Mouse (Mus musculus) intestine, postnatal 0 days (tissue): ENCODE data around the gene Arl6. TPM values are rescaled to one million over a fixed set of nuclear protein-coding genes. Genes with fewer than 3 reads are reported as not detected.

ENCODE experiments used
- ATAC-seq: fragments of 200-750 bp; cut with Nextera tagmentation; 2 replicates; pipeline ENCODE4 v1.8.0; 2017; ENCODE audit warnings: mild to moderate bottlenecking, moderate TSS enrichment, moderate library complexity
- H3K27ac ChIP-seq: fragments of 300-500 bp; sonication (generic); 2 replicates; pipeline ENCODE4 v1.5.1; 2014; ENCODE audit warnings: mild to moderate bottlenecking, low read depth, low read length, moderate library complexity
- H3K27me3 ChIP-seq: fragments of 300-500 bp; sonication (generic); replicated peaks from 2 replicates; pipeline ENCODE4 v1.6.1; 2014; ENCODE audit warnings: low read length, mixed read lengths; ENCODE audit not compliant: control insufficient read depth, insufficient read depth
- H3K36me3 ChIP-seq: fragments of 300-500 bp; sonication (generic); 2 replicates; pipeline ENCODE4 v1.6.1; 2014; ENCODE audit warnings: mild to moderate bottlenecking, moderate library complexity; ENCODE audit not compliant: control insufficient read depth, insufficient read depth
- H3K4me1 ChIP-seq: fragments of 300-500 bp; sonication (generic); replicated peaks from 2 replicates; pipeline ENCODE4 v1.6.1; 2014; ENCODE audit warnings: antibody characterized with exemption, low read length, mixed read lengths; ENCODE audit not compliant: control insufficient read depth, insufficient read depth
- H3K4me2 ChIP-seq: fragments of 300-500 bp; sonication (generic); replicated peaks from 2 replicates; pipeline ENCODE4 v1.6.1; 2014; ENCODE audit warnings: low read depth, mild to moderate bottlenecking, moderate library complexity
- H3K4me3 ChIP-seq: fragments of 300-500 bp; sonication (generic); 2 replicates; pipeline ENCODE4 v1.5.1; 2014; ENCODE audit warnings: low read depth, low read length
- H3K9ac ChIP-seq: fragments of 300-500 bp; sonication (generic); 2 replicates; pipeline ENCODE4 v1.6.1; 2014; ENCODE audit warnings: mild to moderate bottlenecking, low read depth, low read length
- H3K9me3 ChIP-seq: fragments of 300-500 bp; sonication (generic); 2 replicates; pipeline ENCODE4 v1.6.1; 2016; ENCODE audit warnings: mixed run types; ENCODE audit not compliant: control insufficient read depth
- CTCF ChIP-seq: sonication (generic); IDR thresholded peaks from 2 replicates; pipeline ENCODE4 v1.5.1; 2016; ENCODE audit warnings: low read depth, mild to moderate bottlenecking, control low read depth, antibody characterized with exemption, moderate library complexity
- WGBS: fragments of 180-500 bp; shearing (Covaris S2); extraction: QIAGEN DNeasy Blood & Tissue Kit; methylation state at CpG from one replicate; pipeline ENCODE4 v1.1.7; 2014; 5-methylcytosine and 5-hydroxymethylcytosine counted together
- polyA plus RNA-seq: library from polyadenylated mRNA; unstranded; fragments of >200 nt; fragmentation: Nextera tagmentation; extraction: Ambion mirVana; gene quantifications from 2 replicates; pipeline ENCODE4 v1.2.1, GENCODE M21; 2015

The Arl6 gene
- polyA plus RNA-seq, 1 experiment from 2014 or later, result 9.9 TPM

GRCm38 (mm10) chr16:59566437-59566836, 72.8 kb downstream of the Arl6 start:
- Histone ChIP-seq H3K27me3 (no peaks in the 10 kb centered on the region), H3K27ac (no peak overlapping the region), H3K9me3 (no peaks in the 10 kb centered on the region), H3K4me3 (no peak overlapping the region), H3K4me2 (no peak overlapping the region), H3K9ac (no peak overlapping the region), H3K4me1 (no peaks in the 10 kb centered on the region), H3K36me3 (peaks cover 5% of the 10 kb centered on the region)
- WGBS, result 84% methylated on average over 4 of the region's 4 CpGs
- no peak for TF ChIP-seq CTCF
- ATAC-seq, result no peak

- peaks cover 5% of the 10 kb centered on the region for H3K36me3 ChIP-seq
- H3K9me3 ChIP-seq, result no peaks in the 10 kb centered on the region
- H3K4me1 ChIP-seq, result no peaks in the 10 kb centered on the region
- no peak for TF ChIP-seq CTCF
- no peak overlapping the region for H3K9ac ChIP-seq
- no peak for ATAC-seq
- H3K4me3 ChIP-seq, result no peak overlapping the region
- H3K4me2 ChIP-seq, result no peak overlapping the region
- WGBS, result 88% methylated on average over 2 of the region's 2 CpGs
- H3K27me3 ChIP-seq, result no peaks in the 10 kb centered on the region
- H3K27ac ChIP-seq, result no peak overlapping the region
Observed at GRCm38 (mm10) chr16:59565631-59566030, 73.6 kb downstream of the Arl6 start.

- Histone ChIP-seq H3K36me3 (peaks cover 5% of the 10 kb centered on the region), H3K4me1 (no peaks in the 10 kb centered on the region), H3K4me2 (no peak overlapping the region), H3K9me3 (no peaks in the 10 kb centered on the region), H3K27me3 (no peaks in the 10 kb centered on the region), H3K9ac (no peak overlapping the region), H3K27ac (no peak overlapping the region), H3K4me3 (no peak overlapping the region)
- TF ChIP-seq CTCF, result no peak
- WGBS, result 92% methylated on average over 5 of the region's 5 CpGs
- no peak for ATAC-seq
Observed at GRCm38 (mm10) chr16:59564025-59564424, 75.2 kb downstream of the Arl6 start.

Other genes starting within 250 kb of the Arl6 start
- not detected in 2 replicates for gene Gabrr3, start 232.1 kb downstream of the Arl6 start, polyA plus RNA-seq
- gene Riox2, start 167.6 kb downstream of the Arl6 start, polyA plus RNA-seq, result 12.8 and 13.6 TPM in 2 replicates
- 3.1 and 3.2 TPM in 2 replicates for gene Crybg3, start 38.4 kb downstream of the Arl6 start, polyA plus RNA-seq